Mouse (Mus musculus): ENCODE results near the gene Sema5a. TPM values are rescaled to one million over a fixed set of nuclear protein-coding genes. Genes with fewer than 3 reads are reported as not detected.

Sema5a gene
- polyA plus RNA-seq, 1 experiment from 2014 or later: 26.3 TPM

- H3K4me1 ChIP-seq: peaks cover 9% of the 10 kb centered on the region; the same call in 1 of the 2 replicates
- no peak overlapping the region for H3K4me3 ChIP-seq (replicated peaks)
- no peak overlapping the region for H3K9ac ChIP-seq
- no peak overlapping the region for H3K4me2 ChIP-seq
- H3K27me3 ChIP-seq: no peaks in the 10 kb centered on the region
- ATAC-seq (replicated peaks; ENCODE audit: low FRiP score): no peak
- H3K36me3 ChIP-seq: no peaks in the 10 kb centered on the region
- no peaks in the 10 kb centered on the region for H3K9me3 ChIP-seq (replicated peaks)
- 0 out of 2 replicates have a peak overlapping the region, but pooled peaks have one; percentile 18 for H3K27ac ChIP-seq
- WGBS: 68% methylated on average over 5 of the region's 5 CpGs
Measured at GRCm38 (mm10) chr15:32339426-32339825, 94.8 kb downstream of the Sema5a start.

GRCm38 (mm10) chr15:32341423-32341822, 96.8 kb downstream of the Sema5a start:
- Histone ChIP-seq H3K4me2 (no peak overlapping the region), H3K9ac (no peak overlapping the region)
- WGBS: 79% methylated on average over 2 of the region's 2 CpGs

GRCm38 (mm10) chr15:32343544-32343943, 98.9 kb downstream of the Sema5a start:
- H3K36me3 ChIP-seq: no peaks in the 10 kb centered on the region; the same call in 1 of the 2 replicates
- no peak for ATAC-seq (replicated peaks; ENCODE audit: low FRiP score)
- no peaks in the 10 kb centered on the region for H3K27me3 ChIP-seq
- peaks cover 8% of the 10 kb centered on the region; the same call in 1 of the 2 replicates for H3K4me1 ChIP-seq
- no peaks in the 10 kb centered on the region for H3K9me3 ChIP-seq (replicated peaks)
- WGBS: 78% methylated on average over 5 of the region's 5 CpGs
- H3K4me3 ChIP-seq (replicated peaks): no peak overlapping the region
- no peak overlapping the region for H3K9ac ChIP-seq
- H3K4me2 ChIP-seq: no peak overlapping the region
- H3K27ac ChIP-seq: no peak overlapping the region

More at GRCm38 (mm10) chr15:32341423-32341822, 96.8 kb downstream of the Sema5a start:
- Histone ChIP-seq H3K27ac (no peak overlapping the region), H3K9me3 (replicated peaks) (no peaks in the 10 kb centered on the region), H3K4me3 (replicated peaks) (no peak overlapping the region), H3K27me3 (no peaks in the 10 kb centered on the region), H3K4me1 (peaks cover 9% of the 10 kb centered on the region; the same call in 1 of the 2 replicates), H3K36me3 (no peaks in the 10 kb centered on the region)
- ATAC-seq (replicated peaks; ENCODE audit: low FRiP score): no peak

GRCm38 (mm10) chr15:32347315-32347714, 102.7 kb downstream of the Sema5a start:
- ATAC-seq (replicated peaks; ENCODE audit: low FRiP score): no peak
- no peaks in the 10 kb centered on the region for H3K27me3 ChIP-seq
- H3K4me1 ChIP-seq: no peaks in the 10 kb centered on the region
- no peak overlapping the region for H3K9ac ChIP-seq
- H3K9me3 ChIP-seq (replicated peaks): no peaks in the 10 kb centered on the region
- H3K4me2 ChIP-seq: no peak overlapping the region
- no peaks in the 10 kb centered on the region; the same call in 1 of the 2 replicates for H3K36me3 ChIP-seq
- H3K27ac ChIP-seq: no peak overlapping the region
- H3K4me3 ChIP-seq (replicated peaks): no peak overlapping the region
- WGBS: 69% methylated on average over 5 of the region's 5 CpGs

- Histone ChIP-seq H3K36me3 (no peaks in the 10 kb centered on the region; the same call in 1 of the 2 replicates), H3K4me2 (no peak overlapping the region), H3K27me3 (no peaks in the 10 kb centered on the region), H3K9ac (no peak overlapping the region), H3K9me3 (replicated peaks) (no peaks in the 10 kb centered on the region), H3K4me3 (replicated peaks) (no peak overlapping the region), H3K4me1 (peaks cover 8% of the 10 kb centered on the region; the same call in 1 of the 2 replicates), H3K27ac (no peak overlapping the region)
- 90% methylated on average over 5 of the region's 5 CpGs for WGBS
- no peak for ATAC-seq (replicated peaks; ENCODE audit: low FRiP score)
Measured at GRCm38 (mm10) chr15:32349276-32349675, 104.7 kb downstream of the Sema5a start.

- no peak for ATAC-seq (replicated peaks; ENCODE audit: low FRiP score)
- Histone ChIP-seq H3K4me3 (replicated peaks) (no peak overlapping the region), H3K9ac (no peak overlapping the region), H3K27me3 (no peaks in the 10 kb centered on the region), H3K9me3 (replicated peaks) (no peaks in the 10 kb centered on the region), H3K36me3 (no peaks in the 10 kb centered on the region; the same call in 1 of the 2 replicates), H3K4me1 (peaks cover 10% of the 10 kb centered on the region; the same call in 1 of the 2 replicates), H3K4me2 (no peak overlapping the region), H3K27ac (no peak overlapping the region)
- WGBS: 61% methylated on average over 8 of the region's 8 CpGs
Measured at GRCm38 (mm10) chr15:32352995-32353394, 108.4 kb downstream of the Sema5a start.

GRCm38 (mm10) chr15:32353513-32353912, 108.9 kb downstream of the Sema5a start:
- 79% methylated on average over 5 of the region's 5 CpGs for WGBS
- no peak overlapping the region for H3K27ac ChIP-seq
- no peak for ATAC-seq (replicated peaks; ENCODE audit: low FRiP score)

GRCm38 (mm10) chr15:32356805-32357204, 112.2 kb downstream of the Sema5a start:
- Histone ChIP-seq H3K4me3 (replicated peaks) (no peak overlapping the region), H3K4me1 (peaks cover 10% of the 10 kb centered on the region; the same call in 1 of the 2 replicates), H3K9me3 (replicated peaks) (no peaks in the 10 kb centered on the region), H3K9ac (no peak overlapping the region), H3K36me3 (no peaks in the 10 kb centered on the region), H3K27me3 (no peaks in the 10 kb centered on the region), H3K4me2 (no peak overlapping the region), H3K27ac (no peak overlapping the region)
- WGBS: 53% methylated on average over 5 of the region's 5 CpGs
- ATAC-seq (replicated peaks; ENCODE audit: low FRiP score): no peak

More at GRCm38 (mm10) chr15:32353513-32353912, 108.9 kb downstream of the Sema5a start:
- peaks cover 10% of the 10 kb centered on the region; the same call in 1 of the 2 replicates for H3K4me1 ChIP-seq
- no peaks in the 10 kb centered on the region for H3K9me3 ChIP-seq (replicated peaks)
- no peak overlapping the region for H3K4me2 ChIP-seq
- no peak overlapping the region for H3K4me3 ChIP-seq (replicated peaks)
- H3K36me3 ChIP-seq: no peaks in the 10 kb centered on the region
- no peak overlapping the region for H3K9ac ChIP-seq
- H3K27me3 ChIP-seq: no peaks in the 10 kb centered on the region

- Histone ChIP-seq H3K4me3 (replicated peaks) (no peak overlapping the region), H3K36me3 (no peaks in the 10 kb centered on the region), H3K4me2 (no peak overlapping the region), H3K27ac (no peak overlapping the region), H3K4me1 (no peaks in the 10 kb centered on the region), H3K9ac (no peak overlapping the region), H3K27me3 (no peaks in the 10 kb centered on the region), H3K9me3 (replicated peaks) (no peaks in the 10 kb centered on the region)
- 79% methylated on average over 4 of the region's 4 CpGs for WGBS
- no peak for ATAC-seq (replicated peaks; ENCODE audit: low FRiP score)
Measured at GRCm38 (mm10) chr15:32367841-32368240, 123.2 kb downstream of the Sema5a start.

- H3K9me3 ChIP-seq (replicated peaks): no peaks in the 10 kb centered on the region
- WGBS: 86% methylated on average over 6 of the region's 6 CpGs
- H3K27ac ChIP-seq: no peak overlapping the region
- H3K36me3 ChIP-seq: no peaks in the 10 kb centered on the region
- H3K27me3 ChIP-seq: no peaks in the 10 kb centered on the region
- no peaks in the 10 kb centered on the region for H3K4me1 ChIP-seq
- ATAC-seq (replicated peaks; ENCODE audit: low FRiP score): no peak
- no peak overlapping the region for H3K4me2 ChIP-seq
- no peak overlapping the region for H3K9ac ChIP-seq
- no peak overlapping the region for H3K4me3 ChIP-seq (replicated peaks)
Measured at GRCm38 (mm10) chr15:32370914-32371313, 126.3 kb downstream of the Sema5a start.

- Histone ChIP-seq H3K4me2 (no peak overlapping the region), H3K9me3 (replicated peaks) (no peaks in the 10 kb centered on the region), H3K36me3 (no peaks in the 10 kb centered on the region), H3K4me3 (replicated peaks) (no peak overlapping the region), H3K27ac (no peak overlapping the region), H3K27me3 (no peaks in the 10 kb centered on the region), H3K4me1 (no peaks in the 10 kb centered on the region), H3K9ac (no peak overlapping the region)
- no peak for ATAC-seq (replicated peaks; ENCODE audit: low FRiP score)
- 59% methylated on average over 6 of the region's 6 CpGs for WGBS
Measured at GRCm38 (mm10) chr15:32371385-32371784, 126.8 kb downstream of the Sema5a start.

GRCm38 (mm10) chr15:32376326-32376725, 131.7 kb downstream of the Sema5a start:
- no peaks in the 10 kb centered on the region for H3K9me3 ChIP-seq (replicated peaks)
- ATAC-seq (replicated peaks; ENCODE audit: low FRiP score): no peak
- H3K4me3 ChIP-seq (replicated peaks): no peak overlapping the region
- no peak overlapping the region for H3K9ac ChIP-seq
- no peak overlapping the region for H3K27ac ChIP-seq
- H3K36me3 ChIP-seq: no peaks in the 10 kb centered on the region
- no peaks in the 10 kb centered on the region for H3K27me3 ChIP-seq
- 84% methylated on average over 5 of the region's 5 CpGs for WGBS
- H3K4me1 ChIP-seq: no peaks in the 10 kb centered on the region
- H3K4me2 ChIP-seq: no peak overlapping the region

GRCm38 (mm10) chr15:32377781-32378180, 133.2 kb downstream of the Sema5a start:
- Histone ChIP-seq H3K36me3 (no peaks in the 10 kb centered on the region), H3K27me3 (no peaks in the 10 kb centered on the region), H3K27ac (no peak overlapping the region), H3K9me3 (replicated peaks) (no peaks in the 10 kb centered on the region), H3K4me3 (replicated peaks) (no peak overlapping the region), H3K9ac (no peak overlapping the region), H3K4me2 (no peak overlapping the region), H3K4me1 (no peaks in the 10 kb centered on the region)
- no peak for ATAC-seq (replicated peaks; ENCODE audit: low FRiP score)
- 89% methylated on average over 3 of the region's 3 CpGs for WGBS

Measured in kidney, embryonic 15.5 days (tissue).